Mouse (Mus musculus) kidney, postnatal 0 days (tissue): ENCODE measurements around the gene Ankzf1. TPM values are rescaled to one million over a fixed set of nuclear protein-coding genes. Genes with fewer than 3 reads are reported as not detected.
"Not testable (repeated sequence)": the region's sequence is repeated elsewhere in the genome, so short reads cannot be mapped to it uniquely, and the experiment has no call there.

Experiments used
- ATAC-seq: fragments of 200-750 bp; cut with Nextera tagmentation; replicated peaks from 2 replicates; pipeline ENCODE4 v1.8.0; 2017; ENCODE audit warnings: low read depth, moderate number of reproducible peaks, moderate TSS enrichment, moderate library complexity; ENCODE audit not compliant: low FRiP score
- DNase-seq: peaks from one replicate; pipeline ENCODE4 v3.0.0-alpha.2; 2016; ENCODE audit warnings: low spot score
- H3K27ac ChIP-seq: fragments of 300-500 bp; sonication (generic); 2 replicates; pipeline ENCODE4 v1.5.1; 2014; ENCODE audit warnings: mild to moderate bottlenecking
- H3K27me3 ChIP-seq: fragments of 300-500 bp; sonication (generic); 2 replicates; pipeline ENCODE4 v1.6.1; 2014; ENCODE audit warnings: low read length, mixed read lengths; ENCODE audit not compliant: insufficient read depth
- H3K36me3 ChIP-seq: fragments of 300-500 bp; sonication (generic); 2 replicates; pipeline ENCODE4 v1.6.1; 2014; ENCODE audit warnings: low read length, mixed read lengths; ENCODE audit not compliant: insufficient read depth
- H3K4me1 ChIP-seq: fragments of 300-500 bp; sonication (generic); replicated peaks from 2 replicates; pipeline ENCODE4 v1.6.1; 2014; ENCODE audit warnings: antibody characterized with exemption, low read length, mixed read lengths; ENCODE audit not compliant: insufficient read depth
- H3K4me2 ChIP-seq: fragments of 300-500 bp; sonication (generic); 2 replicates; pipeline ENCODE4 v1.6.1; 2014; ENCODE audit warnings: mild to moderate bottlenecking, low read length, moderate library complexity, mixed read lengths
- H3K4me3 ChIP-seq: fragments of 300-500 bp; sonication (generic); replicated peaks from 2 replicates; pipeline ENCODE4 v1.5.1; 2014; ENCODE audit warnings: low read depth, low read length
- H3K9ac ChIP-seq: fragments of 300-500 bp; sonication (generic); 2 replicates; pipeline ENCODE4 v1.6.1; 2014; ENCODE audit warnings: low read depth, low read length
- H3K9me3 ChIP-seq: fragments of 300-500 bp; sonication (generic); replicated peaks from 2 replicates; pipeline ENCODE4 v1.6.1; 2016; ENCODE audit warnings: low read length, inconsistent platforms, mixed read lengths
- CTCF ChIP-seq: IDR thresholded peaks from 2 replicates; pipeline ENCODE4 v1.5.1; 2016; ENCODE audit warnings: antibody characterized with exemption, low read depth, mild to moderate bottlenecking, moderate library complexity
- WGBS: fragments of 180-500 bp; shearing (Covaris S2); extraction: QIAGEN DNeasy Blood & Tissue Kit; methylation state at CpG from one replicate; pipeline ENCODE4 v1.1.7; 2014; 5-methylcytosine and 5-hydroxymethylcytosine counted together
- polyA plus RNA-seq: library from polyadenylated mRNA; unstranded; fragments of >200 nt; fragmentation: Nextera tagmentation; extraction: Ambion mirVana; gene quantifications from 2 replicates; pipeline ENCODE4 v1.2.1, GENCODE M21; 2015

Ankzf1 gene
- polyA plus RNA-seq, 1 experiment from 2014 or later = 19.7 TPM

DNA sequence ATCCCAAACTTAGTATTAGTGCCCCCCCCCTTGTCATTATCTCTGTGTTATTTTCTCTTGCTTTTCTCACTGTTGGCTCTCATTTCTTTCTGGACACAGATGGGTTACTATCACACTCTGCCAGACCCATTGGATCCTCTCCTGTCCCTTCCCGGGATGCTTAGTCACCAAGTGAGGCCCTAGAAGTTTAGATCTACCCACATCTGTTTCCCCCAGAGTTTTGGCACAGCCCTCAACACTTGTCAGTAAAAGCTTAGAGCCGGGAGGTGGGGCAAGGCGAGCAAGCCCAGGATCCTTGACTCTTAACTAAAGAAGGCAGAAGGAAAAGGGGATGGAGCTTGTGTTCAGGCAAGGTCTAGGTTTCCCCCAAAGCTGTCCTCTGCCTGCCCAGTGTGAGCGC lies 37.2 kb downstream of the Ankzf1 start:
- WGBS = 61% methylated on average over 4 of the region's 4 CpGs
- H3K4me1 ChIP-seq = no peaks in the 10 kb centered on the region
- no peak for TF ChIP-seq CTCF
- H3K27me3 ChIP-seq = no peaks in the 10 kb centered on the region
- no peak overlapping the region for H3K4me2 ChIP-seq
- no peak overlapping the region for H3K27ac ChIP-seq
- DNase-seq (no peak), ATAC-seq (no peak)
- H3K9me3 ChIP-seq = no peaks in the 10 kb centered on the region
- no peak overlapping the region for H3K4me3 ChIP-seq
- H3K36me3 ChIP-seq = no peaks in the 10 kb centered on the region
- H3K9ac ChIP-seq = no peak overlapping the region

DNA sequence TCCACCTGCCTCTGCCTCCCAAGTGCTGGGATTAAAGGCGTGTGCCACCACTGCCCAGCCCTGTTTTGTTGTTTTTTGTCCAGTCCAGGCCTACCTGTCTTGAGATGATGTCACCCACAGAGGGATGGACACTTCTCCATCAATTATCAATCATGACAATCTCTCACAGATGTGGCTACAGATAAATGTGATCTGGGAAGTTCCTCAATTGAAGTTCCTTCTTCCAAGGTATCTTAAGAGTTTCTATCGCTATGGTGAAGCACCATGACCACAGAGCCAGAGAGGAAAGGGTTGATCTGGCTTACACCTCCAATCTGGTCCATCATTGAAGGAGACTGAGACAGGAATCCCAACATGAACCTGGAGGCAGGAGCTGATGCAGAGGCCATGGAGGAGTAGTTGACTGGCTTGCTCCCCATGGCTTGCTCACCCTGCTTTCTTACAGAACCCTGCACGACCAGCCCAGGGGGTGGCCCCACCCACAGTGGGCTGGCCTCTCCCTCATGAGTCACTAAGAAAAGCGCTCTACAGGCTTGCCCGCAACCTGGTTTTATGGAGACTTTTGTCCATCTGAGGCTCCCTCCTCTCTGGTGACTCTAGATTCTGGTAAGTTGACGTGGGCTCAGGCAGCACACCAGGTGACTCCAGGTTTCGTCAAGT lies 38.5 kb downstream of the Ankzf1 start:
- no peak for DNase-seq
- H3K9me3 ChIP-seq = no peaks in the 10 kb centered on the region
- no peak for ATAC-seq
- no peak overlapping the region for H3K4me2 ChIP-seq
- no peaks in the 10 kb centered on the region for H3K4me1 ChIP-seq
- no peak for TF ChIP-seq CTCF
- no peak overlapping the region for H3K27ac ChIP-seq
- no peaks in the 10 kb centered on the region for H3K36me3 ChIP-seq
- no peak overlapping the region for H3K9ac ChIP-seq
- no peak overlapping the region for H3K4me3 ChIP-seq
- H3K27me3 ChIP-seq = no peaks in the 10 kb centered on the region
- 70% methylated on average over 7 of the region's 7 CpGs for WGBS

DNA sequence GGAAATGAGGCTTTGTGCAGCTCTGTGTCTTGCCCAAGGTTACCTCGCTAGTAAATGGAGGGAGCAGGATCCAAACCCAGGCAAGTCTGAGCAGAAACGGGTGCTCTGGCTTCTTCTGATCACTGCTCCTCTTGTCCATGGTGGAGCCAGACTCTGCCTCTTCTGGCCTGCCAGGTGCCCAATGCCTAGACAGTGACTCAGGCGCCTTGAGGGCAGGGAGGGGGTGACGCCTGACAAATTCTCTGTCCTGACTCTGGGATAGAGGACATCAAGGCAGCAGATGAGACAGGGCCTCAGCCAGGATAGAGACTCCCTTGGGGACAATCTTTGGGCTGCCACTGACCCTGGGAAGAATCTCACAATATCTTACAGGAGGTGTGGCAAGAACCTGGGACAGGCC lies 39.3 kb downstream of the Ankzf1 start:
- TF ChIP-seq CTCF = no peak
- no peak overlapping the region for H3K4me2 ChIP-seq
- H3K9me3 ChIP-seq = no peaks in the 10 kb centered on the region
- H3K27me3 ChIP-seq = no peaks in the 10 kb centered on the region
- H3K9ac ChIP-seq = no peak overlapping the region
- no peaks in the 10 kb centered on the region; the same call in 1 of the 2 replicates for H3K4me1 ChIP-seq
- ATAC-seq (no peak), DNase-seq (no peak)
- no peaks in the 10 kb centered on the region for H3K36me3 ChIP-seq
- H3K27ac ChIP-seq = no peak overlapping the region
- H3K4me3 ChIP-seq = no peak overlapping the region
- 71% methylated on average over 4 of the region's 4 CpGs for WGBS

DNA sequence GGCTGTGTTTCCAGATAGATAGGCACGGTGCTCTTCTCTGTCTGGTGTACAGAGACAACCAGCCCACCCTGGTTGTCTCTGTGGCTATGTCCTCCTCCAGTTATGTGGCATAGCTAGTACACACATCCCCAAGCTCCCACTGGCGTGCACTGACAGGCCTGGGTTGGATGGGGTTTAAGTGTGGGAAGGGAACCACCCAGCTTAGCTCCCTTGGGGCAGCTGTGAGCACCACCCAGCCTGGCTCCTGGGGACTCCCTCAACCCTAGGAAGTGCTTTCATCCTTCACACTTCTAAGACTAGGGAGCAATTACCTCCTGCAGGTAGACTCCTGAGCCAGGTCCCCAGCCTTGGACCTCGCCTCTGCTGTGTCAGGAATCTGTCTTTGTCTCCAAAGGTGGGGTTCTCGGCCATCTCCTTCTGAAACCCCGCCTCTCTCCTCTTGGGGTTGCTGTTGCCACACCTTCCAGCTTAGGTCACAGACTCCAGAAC lies 39.8 kb downstream of the Ankzf1 start, which contains the start of gene A630095N17Rik:
A630095N17Rik (minus strand) TSS at position 439 of the 489 bp plus-strand sequence.
- Histone ChIP-seq H3K4me1 (no peaks in the 10 kb centered on the region; the same call in 1 of the 2 replicates), H3K27ac (no peak within 1 kb of the TSS), H3K27me3 (no peaks in the 10 kb centered on the region), H3K36me3 (no peaks in the 10 kb centered on the region), H3K4me3 (no peak within 1 kb of the TSS), H3K9ac (no peak within 1 kb of the TSS), H3K4me2 (no peak within 1 kb of the TSS), H3K9me3 (no peaks in the 10 kb centered on the region)
- DNase-seq (no peak), ATAC-seq (no peak)
- 70% methylated on average over 5 of the region's 5 CpGs for WGBS
- TF ChIP-seq CTCF = no peak

DNA sequence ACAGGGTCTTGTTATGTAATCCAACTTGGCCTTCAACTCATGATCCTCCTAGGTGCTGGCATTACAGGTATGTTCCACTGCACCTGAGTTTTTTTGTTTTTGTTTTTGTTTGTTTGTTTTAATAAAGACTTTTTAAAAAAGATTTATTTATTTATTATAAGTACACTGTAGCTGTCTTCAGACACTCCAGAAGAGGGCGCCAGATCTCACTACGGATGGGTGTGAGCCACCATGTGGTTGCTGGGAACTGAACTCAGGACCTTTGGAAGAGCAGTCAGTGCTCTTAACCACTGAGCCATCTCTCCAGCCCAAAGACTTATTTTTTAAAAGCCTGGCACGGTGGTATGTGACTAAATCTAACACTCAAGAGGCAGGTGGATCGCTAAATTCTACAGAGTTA lies 40.5 kb downstream of the Ankzf1 start:
- H3K4me1 ChIP-seq, ATAC-seq, H3K27ac ChIP-seq, H3K27me3 ChIP-seq, DNase-seq, H3K9me3 ChIP-seq, H3K36me3 ChIP-seq, H3K4me3 ChIP-seq, H3K4me2 ChIP-seq, H3K9ac ChIP-seq: not testable (repeated sequence)
- 71% methylated on average over 4 of the region's 4 CpGs for WGBS
- 0 out of 2 replicates have a peak, but pooled peaks have one; percentile 33 for TF ChIP-seq CTCF

DNA sequence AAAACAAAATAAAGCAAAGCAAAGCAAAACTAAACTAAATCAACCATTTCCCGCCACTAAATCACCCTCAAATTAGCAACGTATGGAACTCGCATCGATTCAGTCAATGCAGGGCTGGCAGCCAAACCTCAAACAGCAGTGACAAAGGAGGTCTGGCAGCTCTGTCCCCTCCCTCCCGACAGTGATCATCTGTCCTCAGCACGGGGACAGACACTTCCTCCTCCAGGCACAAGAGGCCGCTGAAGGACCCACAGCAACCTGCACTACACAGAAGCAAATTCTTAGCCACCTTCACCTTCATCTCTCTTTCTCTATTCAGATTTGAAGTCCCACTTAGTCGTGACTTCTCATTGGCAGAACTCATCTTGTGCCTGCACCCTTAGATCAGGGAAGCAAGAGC lies 42.7 kb downstream of the Ankzf1 start:
- no peaks in the 10 kb centered on the region; the same call in 1 of the 2 replicates for H3K4me1 ChIP-seq
- H3K4me2 ChIP-seq = 0 out of 2 replicates have a peak overlapping the region, but pooled peaks have one; percentile 14
- H3K9ac ChIP-seq = no peak overlapping the region
- 0 out of 2 replicates have a peak, but pooled peaks cover 4% of the 10 kb centered on the region for H3K36me3 ChIP-seq
- peak; percentile 74 for TF ChIP-seq CTCF
- ATAC-seq (no peak), DNase-seq (peak; percentile 90)
- no peak overlapping the region for H3K27ac ChIP-seq
- no peaks in the 10 kb centered on the region for H3K9me3 ChIP-seq
- no peak overlapping the region for H3K4me3 ChIP-seq
- WGBS = under 1% methylated on average over 8 of the region's 8 CpGs
- H3K27me3 ChIP-seq = no peaks in the 10 kb centered on the region
